Comparison of ENCODE assay signal across 26 mouse cellular contexts in genomic region chr16:12904937-12905336, GRCm38 (mm10).
A peak's percentile ranks its signal among the peaks of the same experiment; 100 is the strongest.
DNase-seq lines count a peak whose midpoint lies in the region; ATAC-seq and TF ChIP-seq lines count a peak whose summit lies in the region.
"Had no signal": no experiment of that assay in that cellular context is flagged by ENCODE, and none has a peak within 500 bp of the region (broad histone marks: within the 10 kb centered on the region; RNA-seq: fewer than 3 reads in every experiment).

No protein-coding gene starts in this region.

- peak; percentile 27 for TF ChIP-seq RAD21 in CH12.LX (IDR thresholded peaks at IDR 0.05; ENCODE audit: low read depth, low read length)

- dilution Hi-C loops in CH12.LX (cut with MboI; ENCODE audit: extremely low pct_ligation_motif_present, extremely low pct_unique_long_range_greater_than_20kb, low sequenced_read_pairs) = no loop called here

- H3K9ac ChIP-seq in CH12.LX (ENCODE audit: insufficient read depth, low read depth) (no peak overlapping the region), ES-Bruce4 (ENCODE audit: low read depth, poor library complexity, severe bottlenecking) (no peak overlapping the region)
- H3K9ac ChIP-seq: forebrain, embryonic 12.5 days; limb, embryonic 13.5 days; liver, embryonic 13.5 days; lung, embryonic 14.5 days; midbrain, embryonic 15.5 days; neural tube, embryonic 13.5 days had no signal

- TF ChIP-seq EP300 in CH12.LX (IDR thresholded peaks at IDR 0.05; ENCODE audit: low read length) = no peak
- TF ChIP-seq EP300 in ES-Bruce4 (IDR thresholded peaks at IDR 0.05; ENCODE audit: insufficient read depth, low read depth, low read length) = no peak

- no peak for TF ChIP-seq POLR2A in CH12.LX (IDR thresholded peaks at IDR 0.05; ENCODE audit: low read depth, low read length)
- no peak for TF ChIP-seq POLR2A in ES-Bruce4 (IDR thresholded peaks at IDR 0.05; ENCODE audit: insufficient read depth, low read length)

- no peak overlapping the region for H3K27ac ChIP-seq in layer of hippocampus, adult 2 months
- no peak overlapping the region for H3K27ac ChIP-seq in CH12.LX (ENCODE audit: insufficient read depth, low read depth)
- no peak overlapping the region for H3K27ac ChIP-seq in ES-Bruce4 (ENCODE audit: insufficient read depth, low read length)
- H3K27ac ChIP-seq: forebrain, embryonic 12.5 days; hindbrain, embryonic 10.5 days; limb, embryonic 13.5 days; liver, embryonic 13.5 days; midbrain, embryonic 10.5 days; midbrain, embryonic 15.5 days; neural tube, embryonic 13.5 days had no signal

- no peak for DNase-seq in layer of hippocampus, adult 2 months (ENCODE audit: low spot score in 2 of 2)
- no peak for DNase-seq in layer of hippocampus, postnatal 14 days (ENCODE audit: low spot score in 2 of 2)
- peak; percentile 29 for DNase-seq in CH12.LX (ENCODE audit: extremely low read depth)
- no peak for DNase-seq in kidney, adult 11 months
- DNase-seq in cerebellum, postnatal 14 days = no peak
- DNase-seq: adrenal gland, postnatal 10 days; cerebellum, adult 11 months; cerebellum, adult 9-10 months; gastrocnemius, postnatal 25 days; heart, adult 18-20 months; heart, postnatal 14 days; kidney, adult 9 months; kidney, postnatal 14 days; liver, embryonic 13.5 days; lung, embryonic 14.5 days; lung, postnatal 14 days; thymus, postnatal 4 days had no signal

- in situ Hi-C loops in CH12.LX (cut with MboI; ENCODE audit: low pct_ligation_motif_present, low pct_unique_long_range_greater_than_20kb, low sequenced_read_pairs) = no loop called here

- no peaks in the 10 kb centered on the region for H3K36me3 ChIP-seq in CH12.LX (replicated peaks in 1 of 2; ENCODE audit: control insufficient read depth in 1 of 2, insufficient read depth in 1 of 2, low read length in 1 of 2)
- H3K36me3 ChIP-seq in ES-Bruce4 (ENCODE audit: control insufficient read depth, insufficient read depth, low read length, poor library complexity, severe bottlenecking) = no peaks in the 10 kb centered on the region
- H3K36me3 ChIP-seq: forebrain, embryonic 12.5 days; hindbrain, embryonic 10.5 days; limb, embryonic 13.5 days; liver, embryonic 13.5 days; midbrain, embryonic 10.5 days; midbrain, embryonic 15.5 days; neural tube, embryonic 13.5 days had no signal

- no peak overlapping the region for H3K4me2 ChIP-seq in CH12.LX (ENCODE audit: insufficient read depth, low read depth, poor library complexity, severe bottlenecking)
- H3K4me2 ChIP-seq: forebrain, embryonic 12.5 days; limb, embryonic 13.5 days; liver, embryonic 13.5 days; lung, embryonic 14.5 days; midbrain, embryonic 15.5 days; neural tube, embryonic 13.5 days had no signal

- H3K79me2 ChIP-seq in CH12.LX (replicated peaks; ENCODE audit: control insufficient read depth, extremely low read depth, insufficient read depth, poor library complexity, severe bottlenecking) = no peaks in the 10 kb centered on the region

- peak; percentile 41 for TF ChIP-seq CTCF in layer of hippocampus, adult 2 months (conservative IDR thresholded peaks at IDR 0.05)
- TF ChIP-seq CTCF in CH12.LX (conservative IDR thresholded peaks at IDR 0.05 in 1 of 2, IDR thresholded peaks at IDR 0.05 in 1 of 2; ENCODE audit: low read depth in 2 of 2, low read length in 2 of 2) (peak in 1 of 2 experiments; percentile 59; a peak in 2 of 4 replicates), ES-Bruce4 (IDR thresholded peaks at IDR 0.05; ENCODE audit: low read depth, low read length) (peak; percentile 13)

- H3K9me3 ChIP-seq in CH12.LX (replicated peaks; ENCODE audit: low read length) (no peaks in the 10 kb centered on the region), ES-Bruce4 (replicated peaks; ENCODE audit: control insufficient read depth, insufficient read depth, low read length, poor library complexity, severe bottlenecking) (no peaks in the 10 kb centered on the region)
- H3K9me3 ChIP-seq: forebrain, embryonic 12.5 days; hindbrain, embryonic 10.5 days; limb, embryonic 13.5 days; liver, embryonic 13.5 days; midbrain, embryonic 10.5 days; midbrain, embryonic 15.5 days; neural tube, embryonic 13.5 days had no signal

- H3K4me3 ChIP-seq in layer of hippocampus, adult 2 months = no peak overlapping the region
- H3K4me3 ChIP-seq in CH12.LX (replicated peaks in 1 of 3; ENCODE audit: low read depth in 2 of 3, low read length in 2 of 3, poor library complexity in 1 of 3) = no peak overlapping the region
- H3K4me3 ChIP-seq in ES-Bruce4 (ENCODE audit: low read depth, low read length) = no peak overlapping the region
- H3K4me3 ChIP-seq: forebrain, embryonic 12.5 days; hindbrain, embryonic 10.5 days; limb, embryonic 13.5 days; liver, embryonic 13.5 days; midbrain, embryonic 10.5 days; midbrain, embryonic 15.5 days; neural tube, embryonic 13.5 days had no signal

- 0 out of 2 replicates have a peak, but pooled peaks have one; percentile 20 for ATAC-seq in common myeloid progenitor, adult 5-6 weeks (replicated peaks; ENCODE audit: low read depth, poor library complexity, severe bottlenecking)
- ATAC-seq: hindbrain, embryonic 16.5 days; midbrain, embryonic 15.5 days had no signal

- H3K4me1 ChIP-seq in CH12.LX (ENCODE audit: control insufficient read depth in 1 of 2, insufficient read depth in 2 of 2) = no peaks in the 10 kb centered on the region
- no peaks in the 10 kb centered on the region for H3K4me1 ChIP-seq in ES-Bruce4 (ENCODE audit: control insufficient read depth, insufficient read depth, low read length)
- H3K4me1 ChIP-seq: limb, embryonic 13.5 days; liver, embryonic 13.5 days; midbrain, embryonic 15.5 days had no signal

- H3K27me3 ChIP-seq in CH12.LX (replicated peaks) = peaks cover 47% of the 10 kb centered on the region
- no peaks in the 10 kb centered on the region for H3K27me3 ChIP-seq in ES-Bruce4 (ENCODE audit: control insufficient read depth, insufficient read depth, low read length, poor library complexity, severe bottlenecking)
- H3K27me3 ChIP-seq: forebrain, embryonic 12.5 days; limb, embryonic 13.5 days; liver, embryonic 13.5 days; midbrain, embryonic 15.5 days; neural tube, embryonic 13.5 days had no signal

TF ChIP-seq in CH12.LX, 34 proteins besides CTCF, POLR2A, EP300 and RAD21:
- peak; percentile 43 for TF ChIP-seq SMC3 (IDR thresholded peaks at IDR 0.05; ENCODE audit: low read depth, low read length)
- TF ChIP-seq GABPA (IDR thresholded peaks at IDR 0.05; ENCODE audit: insufficient replicate concordance, low read depth, low read length) = no peak
